ENCODE assay signal across 34 mouse cellular contexts in the genomic region with DNA sequence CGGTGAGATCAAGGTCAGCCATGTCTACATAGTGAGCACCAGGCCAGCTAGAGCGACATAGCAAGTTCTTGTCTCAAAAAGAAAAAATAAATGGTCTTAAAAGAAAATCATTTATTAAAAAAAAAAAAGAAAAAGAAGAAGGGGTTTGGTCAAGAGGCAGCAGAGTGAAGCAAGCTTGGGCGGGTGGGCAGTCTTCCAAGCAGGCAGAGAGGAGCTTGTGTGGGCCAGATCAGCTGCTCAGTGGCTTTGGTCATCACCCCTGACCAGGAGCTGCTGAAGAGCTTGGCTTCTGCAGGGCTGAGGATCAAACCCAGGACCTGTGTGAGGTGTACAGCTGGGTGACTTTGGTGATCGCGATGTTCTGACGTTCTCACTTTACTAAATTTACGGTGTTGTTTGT. TPM values are rescaled to one million over a fixed set of nuclear protein-coding genes. Genes with fewer than 3 reads are reported as not detected.
DNase-seq lines count a peak whose midpoint lies in the region; TF ChIP-seq lines count a peak whose summit lies in the region.
"Had no signal": no experiment of that assay in that cellular context is flagged by ENCODE, and none has a peak within 500 bp of the region (broad histone marks: within the 10 kb centered on the region; RNA-seq: fewer than 3 reads in every experiment).

No protein-coding gene starts in this region.

- H3K4me1 ChIP-seq in lung, adult 2 months (ENCODE audit: control insufficient read depth, insufficient read depth, low read length): no peaks in the 10 kb centered on the region
- H3K4me1 ChIP-seq: embryonic facial prominence, embryonic 10.5 days; embryonic facial prominence, embryonic 15.5 days; forebrain, embryonic 12.5 days; heart, embryonic 13.5 days; hindbrain, embryonic 10.5 days; liver, embryonic 12.5 days; midbrain, embryonic 10.5 days; midbrain, embryonic 15.5 days; neural tube, embryonic 15.5 days had no signal

- peak; percentile 52 for DNase-seq in adrenal gland, adult 2 months
- no peak for DNase-seq in adrenal gland, adult 18-20 months (ENCODE audit: low spot score in 2 of 2)
- DNase-seq in gastrocnemius, postnatal 10 days: peak; percentile 34
- no peak for DNase-seq in gastrocnemius, postnatal 36 days
- DNase-seq in lung, adult 18-20 months: peak; percentile 28 to 34
- no peak for DNase-seq in lung, adult 2 months
- DNase-seq in lung, postnatal 14 days: peak; percentile 40
- DNase-seq in left cerebral cortex, postnatal 14 days (ENCODE audit: low spot score in 2 of 2): no peak
- DNase-seq: cerebellum, adult 2 months; forebrain, postnatal 0 days; heart, adult 2 months; kidney, adult 9 months; kidney, postnatal 25 days; left cerebral cortex, postnatal 4 days; liver, postnatal 0 days; right cerebral cortex, adult 18-20 months; right cerebral cortex, postnatal 4 days; thymus, adult 18-20 months; thymus, postnatal 25 days had no signal

- 76% methylated on average over 7 of the region's 7 CpGs for WGBS in lung, adult 2 months

- no peak overlapping the region for H3K4me3 ChIP-seq in lung, adult 2 months (replicated peaks; ENCODE audit: extremely low read depth, low read depth, low read length)
- H3K4me3 ChIP-seq: embryonic facial prominence, embryonic 10.5 days; embryonic facial prominence, embryonic 15.5 days; forebrain, embryonic 12.5 days; heart, adult 2 months; heart, embryonic 13.5 days; hindbrain, embryonic 10.5 days; liver, embryonic 12.5 days; midbrain, embryonic 10.5 days; midbrain, embryonic 15.5 days; neural tube, embryonic 15.5 days had no signal

- intact Hi-C loops in gastrocnemius, postnatal 36 days (cut with DNase I): no loop called here
- intact Hi-C loops in left cerebral cortex, postnatal 14 days (cut with DNase I): no loop called here

- TF ChIP-seq CTCF in lung, adult 2 months (IDR thresholded peaks at IDR 0.05; ENCODE audit: insufficient read depth, low read length): no peak

- no peak for TF ChIP-seq POLR2A in lung, adult 2 months (IDR thresholded peaks at IDR 0.05; ENCODE audit: borderline replicate concordance, extremely low read depth, low read depth, low read length)

RNA-seq across cellular contexts. Expression of a gene that starts 19.9 kb away (rescaled TPM):
- total RNA-seq in adrenal gland, adult 2 months (2021): 10 to 100 TPM; 61.4 to 70.3 TPM
- polyA plus RNA-seq in adrenal gland, adult 2 months (2012; rRNA removed): 84.4 and 95.2 TPM in 2 replicates
- total RNA-seq in adrenal gland, adult 18-20 months (2021): 10 to 100 TPM; 61.1 to 82.0 TPM
- total RNA-seq in gastrocnemius, postnatal 10 days (2021): 10 to 100 TPM; 59.1 to 67.5 TPM
- total RNA-seq in gastrocnemius, postnatal 36 days (2021): 10 to 100 TPM; 41.7 to 48.3 TPM
- polyA plus RNA-seq in lung, adult 2 months (2012; rRNA removed): 83.2 and 101 TPM in 2 replicates
- total RNA-seq in left cerebral cortex, postnatal 14 days (2021): 100 to 1,000 TPM; 141 to 145 TPM

RNA-seq across cellular contexts. Expression of a gene that starts 32.0 kb away (rescaled TPM):
- 100 to 1,000 TPM; 303 to 325 TPM for total RNA-seq in adrenal gland, adult 2 months (2021)
- polyA plus RNA-seq in adrenal gland, adult 2 months (2012; rRNA removed): 163 and 182 TPM in 2 replicates
- 100 to 1,000 TPM; 249 to 330 TPM for total RNA-seq in adrenal gland, adult 18-20 months (2021)
- 100 to 1,000 TPM; 147 to 161 TPM for total RNA-seq in gastrocnemius, postnatal 10 days (2021)
- 100 to 1,000 TPM; 129 to 179 TPM for total RNA-seq in gastrocnemius, postnatal 36 days (2021)
- polyA plus RNA-seq in lung, adult 2 months (2012; rRNA removed): 70.0 and 78.3 TPM in 2 replicates
- total RNA-seq in left cerebral cortex, postnatal 14 days (2021): 10 to 100 TPM; 22.3 to 22.4 TPM

RNA-seq across cellular contexts. Expression of a gene that starts 42.7 kb away (rescaled TPM):
- 10 to 100 TPM; 22.8 to 24.0 TPM for total RNA-seq in adrenal gland, adult 2 months (2021)
- polyA plus RNA-seq in adrenal gland, adult 2 months (2012; rRNA removed): 26.4 and 33.6 TPM in 2 replicates
- 10 to 100 TPM; 23.2 to 27.7 TPM for total RNA-seq in adrenal gland, adult 18-20 months (2021)
- 10 to 100 TPM; 10.2 to 11.4 TPM for total RNA-seq in gastrocnemius, postnatal 10 days (2021)
- total RNA-seq in gastrocnemius, postnatal 36 days (2021): 1 to 10 TPM; 6.5 to 7.4 TPM
- polyA plus RNA-seq in lung, adult 2 months (2012; rRNA removed): 231 and 262 TPM in 2 replicates
- 100 to 1,000 TPM; 111 to 118 TPM for total RNA-seq in left cerebral cortex, postnatal 14 days (2021)

RNA-seq across cellular contexts. Expression of a gene that starts 43.6 kb away (rescaled TPM):
- total RNA-seq in adrenal gland, adult 2 months (2021): under 1 TPM; 0.09 to 0.10 TPM
- polyA plus RNA-seq in adrenal gland, adult 2 months (2012; rRNA removed): not detected in 2 replicates
- under 1 TPM in 1 of 2 experiments, not detected in 1; 0.10 TPM for total RNA-seq in adrenal gland, adult 18-20 months (2021)
- total RNA-seq in gastrocnemius, postnatal 10 days (2021): under 1 TPM in 1 of 2 experiments, not detected in 1; 0.05 TPM
- total RNA-seq in gastrocnemius, postnatal 36 days (2021): not detected
- 0.40 and 0.78 TPM in 2 replicates for polyA plus RNA-seq in lung, adult 2 months (2012; rRNA removed)
- 1 to 10 TPM in 1 of 2 experiments, under 1 TPM in 1; 0.77 to 1.3 TPM for total RNA-seq in left cerebral cortex, postnatal 14 days (2021)
- total RNA-seq: CH12.LX; ES-E14; heart, adult 2 months; heart, postnatal 10 days had no signal
- polyA plus RNA-seq: C2C12; embryonic facial prominence, embryonic 10.5 days; embryonic facial prominence, embryonic 15.5 days; forebrain, embryonic 12.5 days; heart, adult 2 months; hindbrain, embryonic 10.5 days; intestine, embryonic 14.5 days; liver, embryonic 12.5 days; liver, postnatal 0 days; stomach, postnatal 0 days had no signal

RNA-seq across cellular contexts. Expression of a gene that starts 48.4 kb away (rescaled TPM):
- 1 to 10 TPM; 2.1 to 3.7 TPM for total RNA-seq in adrenal gland, adult 2 months (2021)
- 1.8 and 4.1 TPM in 2 replicates for polyA plus RNA-seq in adrenal gland, adult 2 months (2012; rRNA removed)
- 1 to 10 TPM; 2.8 to 4.0 TPM for total RNA-seq in adrenal gland, adult 18-20 months (2021)
- 1 to 10 TPM in 1 of 2 experiments, under 1 TPM in 1; 0.63 to 1.7 TPM for total RNA-seq in gastrocnemius, postnatal 10 days (2021)
- under 1 TPM; 0.49 to 0.99 TPM for total RNA-seq in gastrocnemius, postnatal 36 days (2021)
- polyA plus RNA-seq in lung, adult 2 months (2012; rRNA removed): 7.7 and 22.4 TPM in 2 replicates
- total RNA-seq in left cerebral cortex, postnatal 14 days (2021): 1 to 10 TPM; 4.8 to 6.5 TPM

Comparison
In these comparisons a context has a peak if more than half of its experiments do, and no peak if none do; other contexts are left out.
1. DNase-seq: peak in adrenal gland, adult 2 months (single experiment), gastrocnemius, postnatal 10 days (single experiment), lung, adult 18-20 months (2 of 2) and lung, postnatal 14 days (single experiment); none in adrenal gland, adult 18-20 months (0 of 2), gastrocnemius, postnatal 36 days (0 of 2), lung, adult 2 months (single experiment) and left cerebral cortex, postnatal 14 days (0 of 2).
2. RNA of a gene that starts 32.0 kb away (total RNA-seq): 249 to 330 TPM in adrenal gland, adult 18-20 months, 303 to 325 TPM in adrenal gland, adult 2 months, 129 to 179 TPM in gastrocnemius, postnatal 36 days and 147 to 161 TPM in gastrocnemius, postnatal 10 days; 22.3 to 22.4 TPM in left cerebral cortex, postnatal 14 days; every median in the first group is over 4 times any median in the second.